Mouse (Mus musculus): ENCODE results near the gene Neil3. TPM values are rescaled to one million over a fixed set of nuclear protein-coding genes. Genes with fewer than 3 reads are reported as not detected.

Gene Neil3
- 24.2 and 27.8 TPM in 2 replicates for polyA plus RNA-seq (2014; fragmentation: Nextera tagmentation; extraction: Ambion mirVana)

- peak; percentile 93 for DNase-seq (ENCODE audit: low spot score)
- ATAC-seq (replicated peaks; ENCODE audit: low FRiP score, low TSS enrichment, low read depth), result peak; percentile 99
- no peaks in the 10 kb centered on the region for H3K9me3 ChIP-seq (ENCODE audit: control insufficient read depth, low read length)
- peak within 1 kb of the TSS; percentile 59 for H3K9ac ChIP-seq (ENCODE audit: low read length)
- peak within 1 kb of the TSS; percentile 62 for H3K4me2 ChIP-seq (ENCODE audit: low read length)
- no peaks in the 10 kb centered on the region for H3K27me3 ChIP-seq (replicated peaks; ENCODE audit: control insufficient read depth, insufficient read depth, low read length)
- H3K36me3 ChIP-seq (ENCODE audit: control insufficient read depth, insufficient read depth, low read length), result no peaks in the 10 kb centered on the region
- H3K27ac ChIP-seq (ENCODE audit: low read depth), result no peak within 1 kb of the TSS
- peak within 1 kb of the TSS; percentile 43 for H3K4me3 ChIP-seq (ENCODE audit: low read depth, low read length)
- H3K4me1 ChIP-seq (replicated peaks; ENCODE audit: control insufficient read depth, insufficient read depth, low read length), result peaks cover 7% of the 10 kb centered on the region; the same call in 1 of the 2 replicates
- 0% methylated on average over 26 of the region's 26 CpGs for WGBS
Observed at GRCm38 (mm10) chr8:53638495-53639171, at the start of gene Neil3. Neil3 (minus strand) TSS chr8:53639065.

DNA sequence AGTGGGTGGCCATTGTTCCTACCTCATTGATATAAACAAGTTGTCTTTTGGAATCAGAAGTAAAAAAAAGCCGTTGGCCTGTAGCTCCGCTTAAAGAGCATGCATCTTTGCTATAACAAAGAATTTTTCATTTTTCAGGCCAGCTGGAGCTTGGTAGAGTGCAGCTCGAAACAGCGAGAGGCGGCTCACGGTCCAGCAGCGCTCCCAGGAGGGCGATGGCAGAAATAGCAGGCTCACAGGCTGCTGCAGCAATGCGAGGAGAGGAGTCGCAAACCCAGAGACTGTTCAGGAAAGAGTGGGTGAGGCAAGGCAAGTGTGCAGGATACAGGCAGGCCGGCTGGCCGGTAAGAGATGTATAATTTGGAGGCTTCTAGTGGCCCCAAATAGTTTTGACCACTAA is 42.0 kb upstream of the Neil3 start:
- ATAC-seq (replicated peaks; ENCODE audit: low FRiP score, low TSS enrichment, low read depth) (no peak; the same call in 1 of the 2 replicates), DNase-seq (ENCODE audit: low spot score) (peak; percentile 67)
- no peaks in the 10 kb centered on the region for H3K36me3 ChIP-seq (ENCODE audit: control insufficient read depth, insufficient read depth, low read length)
- H3K9me3 ChIP-seq (ENCODE audit: control insufficient read depth, low read length), result no peaks in the 10 kb centered on the region
- no peaks in the 10 kb centered on the region for H3K27me3 ChIP-seq (replicated peaks; ENCODE audit: control insufficient read depth, insufficient read depth, low read length)
- WGBS, result 15% methylated on average over 12 of the region's 12 CpGs
- H3K9ac ChIP-seq (ENCODE audit: low read length), result no peak overlapping the region
- H3K4me1 ChIP-seq (replicated peaks; ENCODE audit: control insufficient read depth, insufficient read depth, low read length), result no peaks in the 10 kb centered on the region
- no peak overlapping the region for H3K4me2 ChIP-seq (ENCODE audit: low read length)
- H3K27ac ChIP-seq (ENCODE audit: low read depth), result no peak overlapping the region
- no peak overlapping the region for H3K4me3 ChIP-seq (ENCODE audit: low read depth, low read length)

GRCm38 (mm10) chr8:53663946-53664345 is 25.1 kb upstream of the Neil3 start:
- 38% methylated on average over 4 of the region's 4 CpGs for WGBS
- ATAC-seq (replicated peaks; ENCODE audit: low FRiP score, low TSS enrichment, low read depth) (no peak), DNase-seq (ENCODE audit: low spot score) (peak; percentile 69)
- Histone ChIP-seq H3K4me3 (ENCODE audit: low read depth, low read length) (no peak overlapping the region), H3K4me1 (replicated peaks; ENCODE audit: control insufficient read depth, insufficient read depth, low read length) (no peaks in the 10 kb centered on the region), H3K36me3 (ENCODE audit: control insufficient read depth, insufficient read depth, low read length) (no peaks in the 10 kb centered on the region), H3K27ac (ENCODE audit: low read depth) (no peak overlapping the region), H3K9me3 (ENCODE audit: control insufficient read depth, low read length) (no peaks in the 10 kb centered on the region), H3K27me3 (replicated peaks; ENCODE audit: control insufficient read depth, insufficient read depth, low read length) (no peaks in the 10 kb centered on the region), H3K9ac (ENCODE audit: low read length) (no peak overlapping the region), H3K4me2 (ENCODE audit: low read length) (no peak overlapping the region)

DNA sequence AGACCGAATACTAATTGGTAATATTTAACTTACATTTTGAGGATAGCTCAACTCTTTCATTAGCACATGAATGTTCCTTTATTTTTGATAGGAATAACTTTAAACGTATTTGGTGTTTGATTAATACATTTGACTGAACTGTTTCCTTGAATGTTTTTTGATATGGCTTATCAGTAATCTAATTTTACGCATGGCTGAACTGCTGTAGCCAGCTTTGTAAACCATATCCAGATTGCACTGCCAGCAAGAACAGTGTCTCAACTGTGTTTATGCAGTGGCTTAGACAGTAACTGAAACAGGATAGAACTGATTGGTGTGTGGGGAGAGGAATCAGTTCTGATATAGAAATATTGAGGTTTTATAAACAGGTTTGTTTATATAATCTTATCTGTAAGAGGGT is 22.6 kb upstream of the Neil3 start:
- 78% methylated on average over 3 of the region's 3 CpGs for WGBS
- ATAC-seq (replicated peaks; ENCODE audit: low FRiP score, low TSS enrichment, low read depth), result no peak
- Histone ChIP-seq H3K9ac (ENCODE audit: low read length) (no peak overlapping the region), H3K9me3 (ENCODE audit: control insufficient read depth, low read length) (no peaks in the 10 kb centered on the region), H3K4me2 (ENCODE audit: low read length) (no peak overlapping the region), H3K27ac (ENCODE audit: low read depth) (no peak overlapping the region), H3K4me3 (ENCODE audit: low read depth, low read length) (no peak overlapping the region), H3K36me3 (ENCODE audit: control insufficient read depth, insufficient read depth, low read length) (no peaks in the 10 kb centered on the region), H3K27me3 (replicated peaks; ENCODE audit: control insufficient read depth, insufficient read depth, low read length) (no peaks in the 10 kb centered on the region), H3K4me1 (replicated peaks; ENCODE audit: control insufficient read depth, insufficient read depth, low read length) (no peaks in the 10 kb centered on the region)
- no peak for DNase-seq (ENCODE audit: low spot score)

DNA sequence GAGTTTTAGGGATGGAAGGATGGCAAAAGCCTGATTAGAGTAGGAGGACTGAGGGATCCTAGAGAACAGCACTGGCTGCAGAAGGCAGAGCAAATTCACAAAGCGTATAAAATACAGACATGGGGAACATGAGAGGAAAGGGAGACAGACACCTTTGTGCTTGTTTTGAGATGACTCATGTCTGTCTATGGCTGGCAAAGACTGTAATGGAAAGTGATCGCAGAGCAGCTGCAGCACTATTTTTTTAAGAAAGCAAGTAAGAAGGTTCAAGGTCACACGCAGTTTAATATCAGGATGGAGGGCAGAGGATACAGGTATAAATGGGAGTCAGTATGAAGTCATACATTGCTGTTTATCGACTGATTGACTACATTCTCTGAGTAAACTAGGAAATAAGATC is 8.2 kb downstream of the Neil3 start:
- Histone ChIP-seq H3K27ac (ENCODE audit: low read depth) (no peak overlapping the region), H3K4me2 (ENCODE audit: low read length) (no peak overlapping the region), H3K4me3 (ENCODE audit: low read depth, low read length) (no peak overlapping the region), H3K9me3 (ENCODE audit: control insufficient read depth, low read length) (no peaks in the 10 kb centered on the region), H3K9ac (ENCODE audit: low read length) (no peak overlapping the region), H3K4me1 (replicated peaks; ENCODE audit: control insufficient read depth, insufficient read depth, low read length) (no peaks in the 10 kb centered on the region), H3K36me3 (ENCODE audit: control insufficient read depth, insufficient read depth, low read length) (no peaks in the 10 kb centered on the region), H3K27me3 (replicated peaks; ENCODE audit: control insufficient read depth, insufficient read depth, low read length) (no peaks in the 10 kb centered on the region)
- no peak for DNase-seq (ENCODE audit: low spot score)
- 82% methylated on average over 4 of the region's 4 CpGs for WGBS
- no peak for ATAC-seq (replicated peaks; ENCODE audit: low FRiP score, low TSS enrichment, low read depth)

DNA sequence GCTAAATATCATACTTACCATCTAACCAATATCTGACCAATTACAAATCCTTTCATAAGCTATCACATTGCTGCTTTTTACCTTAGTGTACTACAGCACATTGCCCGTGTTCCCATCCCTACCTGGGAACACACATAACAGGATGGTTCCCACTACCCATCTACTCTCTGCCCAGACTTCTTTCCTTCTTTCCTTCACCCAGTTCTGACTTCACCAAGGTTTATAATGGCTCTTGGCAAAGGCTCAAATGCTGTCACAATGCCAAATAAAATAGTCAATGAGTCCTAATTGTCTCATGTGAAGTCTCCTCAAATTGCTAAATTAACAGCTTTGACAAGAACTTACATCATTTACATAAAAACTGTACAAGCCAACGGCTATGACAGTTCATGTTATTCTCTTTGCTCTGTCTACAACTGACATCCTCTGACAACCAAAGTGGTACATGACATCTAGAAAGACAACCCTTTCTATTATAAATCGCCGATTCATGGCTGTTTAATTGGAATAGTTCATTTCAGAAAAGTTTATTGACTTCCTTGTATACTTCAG is 9.9 kb downstream of the Neil3 start:
- 92% methylated on average over 4 of the region's 4 CpGs for WGBS
- no peaks in the 10 kb centered on the region for H3K4me1 ChIP-seq (replicated peaks; ENCODE audit: control insufficient read depth, insufficient read depth, low read length)

GRCm38 (mm10) chr8:53623425-53623824 is 15.4 kb downstream of the Neil3 start:
- no peaks in the 10 kb centered on the region for H3K27me3 ChIP-seq (replicated peaks; ENCODE audit: control insufficient read depth, insufficient read depth, low read length)
- H3K27ac ChIP-seq (ENCODE audit: low read depth), result no peak overlapping the region
- ATAC-seq (replicated peaks; ENCODE audit: low FRiP score, low TSS enrichment, low read depth) (no peak), DNase-seq (ENCODE audit: low spot score) (no peak)
- no peaks in the 10 kb centered on the region for H3K9me3 ChIP-seq (ENCODE audit: control insufficient read depth, low read length)
- no peak overlapping the region for H3K9ac ChIP-seq (ENCODE audit: low read length)
- 61% methylated on average over 3 of the region's 3 CpGs for WGBS
- H3K4me1 ChIP-seq (replicated peaks; ENCODE audit: control insufficient read depth, insufficient read depth, low read length), result no peaks in the 10 kb centered on the region
- no peak overlapping the region for H3K4me2 ChIP-seq (ENCODE audit: low read length)
- no peaks in the 10 kb centered on the region for H3K36me3 ChIP-seq (ENCODE audit: control insufficient read depth, insufficient read depth, low read length)
- no peak overlapping the region for H3K4me3 ChIP-seq (ENCODE audit: low read depth, low read length)

More for the DNA sequence above, 9.9 kb downstream of the Neil3 start:
- no peak for ATAC-seq (replicated peaks; ENCODE audit: low FRiP score, low TSS enrichment, low read depth)
- Histone ChIP-seq H3K9me3 (ENCODE audit: control insufficient read depth, low read length) (no peaks in the 10 kb centered on the region), H3K9ac (ENCODE audit: low read length) (no peak overlapping the region), H3K4me2 (ENCODE audit: low read length) (no peak overlapping the region), H3K27ac (ENCODE audit: low read depth) (no peak overlapping the region), H3K36me3 (ENCODE audit: control insufficient read depth, insufficient read depth, low read length) (no peaks in the 10 kb centered on the region), H3K27me3 (replicated peaks; ENCODE audit: control insufficient read depth, insufficient read depth, low read length) (no peaks in the 10 kb centered on the region), H3K4me3 (ENCODE audit: low read depth, low read length) (no peak overlapping the region)
- DNase-seq (ENCODE audit: low spot score), result no peak

DNA sequence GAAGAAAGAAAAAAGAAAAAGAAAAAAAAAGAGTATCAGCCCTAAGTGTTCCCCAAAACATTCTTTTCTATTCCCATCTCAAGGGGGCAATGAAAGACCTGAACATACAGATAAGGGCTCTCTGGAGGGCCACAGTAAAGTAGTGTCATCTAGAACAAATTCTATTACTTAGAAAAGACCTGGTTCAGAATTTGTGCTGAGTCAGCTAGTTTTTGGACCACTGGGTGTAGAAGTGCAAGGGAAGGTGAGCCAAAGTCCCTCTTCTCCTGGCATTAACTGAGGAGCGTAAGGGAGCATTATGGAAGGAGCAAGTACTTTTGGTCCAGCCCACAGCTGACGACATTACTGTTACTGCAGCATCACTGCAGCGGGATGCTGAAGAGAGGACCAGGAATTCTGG is 19.7 kb downstream of the Neil3 start:
- DNase-seq (ENCODE audit: low spot score) (no peak), ATAC-seq (replicated peaks; ENCODE audit: low FRiP score, low TSS enrichment, low read depth) (no peak)
- no peaks in the 10 kb centered on the region for H3K36me3 ChIP-seq (ENCODE audit: control insufficient read depth, insufficient read depth, low read length)
- H3K4me1 ChIP-seq (replicated peaks; ENCODE audit: control insufficient read depth, insufficient read depth, low read length), result no peaks in the 10 kb centered on the region
- no peaks in the 10 kb centered on the region for H3K9me3 ChIP-seq (ENCODE audit: control insufficient read depth, low read length)
- no peak overlapping the region for H3K4me2 ChIP-seq (ENCODE audit: low read length)
- H3K27me3 ChIP-seq (replicated peaks; ENCODE audit: control insufficient read depth, insufficient read depth, low read length), result no peaks in the 10 kb centered on the region
- H3K27ac ChIP-seq (ENCODE audit: low read depth), result no peak overlapping the region
- WGBS, result 98% methylated on average over 3 of the region's 3 CpGs
- no peak overlapping the region for H3K4me3 ChIP-seq (ENCODE audit: low read depth, low read length)
- no peak overlapping the region for H3K9ac ChIP-seq (ENCODE audit: low read length)

- Histone ChIP-seq H3K9me3 (ENCODE audit: control insufficient read depth, low read length) (no peaks in the 10 kb centered on the region), H3K4me2 (ENCODE audit: low read length) (no peak overlapping the region), H3K9ac (ENCODE audit: low read length) (no peak overlapping the region), H3K4me3 (ENCODE audit: low read depth, low read length) (no peak overlapping the region), H3K27ac (ENCODE audit: low read depth) (no peak overlapping the region), H3K4me1 (replicated peaks; ENCODE audit: control insufficient read depth, insufficient read depth, low read length) (no peaks in the 10 kb centered on the region), H3K27me3 (replicated peaks; ENCODE audit: control insufficient read depth, insufficient read depth, low read length) (no peaks in the 10 kb centered on the region), H3K36me3 (ENCODE audit: control insufficient read depth, insufficient read depth, low read length) (no peaks in the 10 kb centered on the region)
- DNase-seq (ENCODE audit: low spot score) (no peak), ATAC-seq (replicated peaks; ENCODE audit: low FRiP score, low TSS enrichment, low read depth) (peak; percentile 35)
- 78% methylated on average over 8 of the region's 8 CpGs for WGBS
Observed at GRCm38 (mm10) chr8:53614288-53614646, 24.6 kb downstream of the Neil3 start.

All from intestine, embryonic 14.5 days (tissue).